Mouse (Mus musculus) heart, embryonic 10.5 days (tissue): Measurements from ENCODE around the gene Aftph. TPM values are rescaled to one million over a fixed set of nuclear protein-coding genes. Genes with fewer than 3 reads are reported as not detected.
A peak's percentile ranks its signal among the peaks of the same experiment; 100 is the strongest.

Source experiments
- DNase-seq: peaks from one replicate; pipeline ENCODE4 v3.0.0-alpha.2; 2017; ENCODE audit warnings: low spot score
- H3K27ac ChIP-seq: fragments of 300-500 bp; sonication (generic); 2 replicates; pipeline ENCODE4 v1.5.1; 2016; ENCODE audit warnings: mild to moderate bottlenecking
- H3K27me3 ChIP-seq: fragments of 300-500 bp; sonication (generic); 2 replicates; pipeline ENCODE4 v1.6.1; 2016; ENCODE audit warnings: mild to moderate bottlenecking; ENCODE audit not compliant: poor library complexity, insufficient read depth, severe bottlenecking
- H3K36me3 ChIP-seq: fragments of 300-500 bp; sonication (generic); 2 replicates; pipeline ENCODE4 v1.6.1; 2016; ENCODE audit warnings: mild to moderate bottlenecking, moderate library complexity
- H3K4me1 ChIP-seq: fragments of 300-500 bp; sonication (generic); 2 replicates; pipeline ENCODE4 v1.6.1; 2016; ENCODE audit warnings: mild to moderate bottlenecking
- H3K4me3 ChIP-seq: fragments of 300-500 bp; sonication (generic); 2 replicates; pipeline ENCODE4 v1.5.1; 2016; ENCODE audit warnings: mild to moderate bottlenecking, moderate library complexity
- H3K9me3 ChIP-seq: fragments of 300-500 bp; sonication (generic); 2 replicates; pipeline ENCODE4 v1.6.1; 2016; ENCODE audit warnings: mild to moderate bottlenecking, moderate library complexity
- WGBS: fragments of 180-500 bp; shearing (Covaris S2); methylation state at CpG from one replicate; pipeline ENCODE4 v1.1.7; 2016; 5-methylcytosine and 5-hydroxymethylcytosine counted together
- polyA plus RNA-seq: library from polyadenylated mRNA; unstranded; fragments of >200 nt; fragmentation: Nextera tagmentation; extraction: Ambion mirVana; gene quantifications from 2 replicates; pipeline ENCODE4 v1.2.1, GENCODE M21; 2016

Gene Aftph
- polyA plus RNA-seq, 1 experiment from 2014 or later, result 13.9 TPM

DNA sequence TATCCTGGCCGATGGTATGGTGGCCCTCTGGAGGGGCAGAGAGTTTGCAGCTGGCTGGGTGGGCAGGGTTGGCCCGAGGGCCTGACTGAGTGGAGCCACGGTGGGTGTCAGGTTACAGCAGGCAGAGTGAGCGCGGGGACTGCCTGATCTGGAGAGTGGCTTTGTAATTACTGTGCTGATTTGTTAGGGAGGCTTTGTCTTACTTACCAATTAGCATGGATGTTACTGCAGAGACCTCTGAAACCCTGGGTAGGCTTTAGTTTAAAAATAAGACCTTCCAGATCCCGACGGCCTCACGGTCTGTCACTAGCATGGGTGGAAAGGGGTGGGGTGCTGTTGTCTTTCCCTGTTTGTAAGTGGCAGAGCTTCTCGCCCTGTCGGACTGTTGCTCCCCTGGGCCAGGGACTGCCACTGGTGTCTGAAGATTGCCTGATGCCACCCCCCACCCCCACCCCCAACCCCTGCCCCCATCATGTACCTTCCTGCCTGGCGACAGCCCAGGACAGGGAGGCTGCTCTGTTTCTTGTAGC lies 101.4 kb downstream of the Aftph start:
- WGBS, result 2% methylated on average over 11 of the region's 11 CpGs
- Histone ChIP-seq H3K4me3 (peak overlapping the region; percentile 46), H3K27me3 (no peaks in the 10 kb centered on the region), H3K36me3 (no peaks in the 10 kb centered on the region), H3K9me3 (no peaks in the 10 kb centered on the region), H3K4me1 (peaks cover 65% of the 10 kb centered on the region), H3K27ac (peak overlapping the region; percentile 86)
- no peak for DNase-seq

- no peak overlapping the region for H3K27ac ChIP-seq
- no peaks in the 10 kb centered on the region for H3K27me3 ChIP-seq
- no peaks in the 10 kb centered on the region for H3K36me3 ChIP-seq
- H3K4me3 ChIP-seq, result no peak overlapping the region
- peaks cover 64% of the 10 kb centered on the region for H3K4me1 ChIP-seq
- WGBS, result 25% methylated on average over 3 of the region's 3 CpGs
- H3K9me3 ChIP-seq, result no peaks in the 10 kb centered on the region
- peak; percentile 88 for DNase-seq
Measured at GRCm38 (mm10) chr11:20638841-20639240, 102.5 kb downstream of the Aftph start.

DNA sequence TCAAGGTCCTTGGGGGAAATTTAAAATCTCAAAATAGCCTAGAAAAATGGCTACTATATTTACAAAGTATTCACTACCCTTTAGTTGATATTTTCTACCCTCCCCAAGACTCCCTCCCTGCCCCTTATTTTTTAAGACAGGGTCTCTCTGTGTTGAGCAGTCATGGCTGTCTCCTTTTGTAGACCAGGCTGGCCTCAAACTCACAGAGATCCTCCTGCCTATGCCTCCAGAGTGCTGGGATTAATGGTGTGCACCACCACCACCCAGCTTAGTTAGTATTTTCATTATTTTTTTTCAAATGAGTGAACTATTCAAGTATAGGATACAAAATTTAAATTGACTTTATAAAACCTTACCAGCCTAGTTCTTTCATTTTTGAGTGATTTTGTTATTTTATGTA lies 104.3 kb downstream of the Aftph start:
- no peaks in the 10 kb centered on the region for H3K36me3 ChIP-seq
- H3K4me3 ChIP-seq, result no peak overlapping the region
- H3K27me3 ChIP-seq, result no peaks in the 10 kb centered on the region
- H3K4me1 ChIP-seq, result peaks cover 61% of the 10 kb centered on the region
- no peak overlapping the region for H3K27ac ChIP-seq
- H3K9me3 ChIP-seq, result no peaks in the 10 kb centered on the region
- DNase-seq, result no peak

DNA sequence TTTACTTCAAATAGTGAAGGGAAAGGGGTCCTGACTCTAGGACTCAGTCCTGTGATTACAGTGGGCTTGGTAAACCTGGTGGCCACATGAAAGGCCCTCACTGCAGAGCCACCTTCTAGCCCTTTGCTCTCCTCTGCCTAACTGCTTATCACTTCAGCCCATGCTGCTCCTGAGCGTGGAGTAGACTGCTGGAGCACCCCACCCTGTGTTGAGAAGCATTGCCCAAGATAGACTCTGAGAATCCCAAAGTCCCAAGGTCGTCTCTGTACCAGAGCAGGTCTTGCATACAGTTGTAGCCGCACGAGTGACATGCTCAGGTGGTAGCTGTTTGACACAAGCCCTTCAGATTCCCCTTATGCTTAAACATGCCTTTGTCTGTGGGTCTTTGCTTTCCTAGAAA lies 105.3 kb downstream of the Aftph start:
- WGBS, result 33% methylated on average over 4 of the region's 4 CpGs
- H3K27ac ChIP-seq, result peak overlapping the region; percentile 84
- H3K36me3 ChIP-seq, result no peaks in the 10 kb centered on the region
- peak overlapping the region; percentile 31 for H3K4me3 ChIP-seq
- no peaks in the 10 kb centered on the region for H3K27me3 ChIP-seq
- peaks cover 55% of the 10 kb centered on the region for H3K4me1 ChIP-seq
- DNase-seq, result peak; percentile 89
- no peaks in the 10 kb centered on the region for H3K9me3 ChIP-seq

GRCm38 (mm10) chr11:20635646-20636045 lies 105.7 kb downstream of the Aftph start:
- Histone ChIP-seq H3K27me3 (no peaks in the 10 kb centered on the region), H3K4me1 (peaks cover 50% of the 10 kb centered on the region), H3K27ac (peak overlapping the region; percentile 84), H3K9me3 (no peaks in the 10 kb centered on the region), H3K36me3 (no peaks in the 10 kb centered on the region), H3K4me3 (peak overlapping the region; percentile 31)
- DNase-seq, result peak; percentile 73
- WGBS, result 40% methylated on average over 6 of the region's 6 CpGs

Other genes starting within 250 kb of the Aftph start
- 33.7 and 34.1 TPM in 2 replicates for gene Sertad2, start 198.3 kb downstream of the Aftph start, polyA plus RNA-seq
- gene Lgalsl, start 89.5 kb upstream of the Aftph start, polyA plus RNA-seq, result 44.5 and 53.4 TPM in 2 replicates